Mouse (Mus musculus): Measurements from ENCODE around the gene Mettl17.
"Not testable (repeated sequence)": the region's sequence is repeated elsewhere in the genome, so short reads cannot be mapped to it uniquely, and the experiment has no call there.

Gene Mettl17

GRCm38 (mm10) chr14:51884598-51885331, at the start of gene Mettl17:
TSS of gene Mettl17 (plus strand) at chr14:51884842.
- DNase-seq (ENCODE audit: low read depth, low spot score): peak; percentile 98

GRCm38 (mm10) chr14:51838480-51838879, 46.2 kb upstream of the Mettl17 start:
- peak; percentile 45 for DNase-seq (ENCODE audit: low read depth, low spot score)

GRCm38 (mm10) chr14:51842250-51842649, 42.4 kb upstream of the Mettl17 start:
- DNase-seq (ENCODE audit: low read depth, low spot score): no peak

GRCm38 (mm10) chr14:51842781-51843180, 41.9 kb upstream of the Mettl17 start:
- DNase-seq (ENCODE audit: low read depth, low spot score): no peak

- no peak for DNase-seq (ENCODE audit: low read depth, low spot score)
These were observed 40.8 kb upstream of the Mettl17 start for GRCm38 (mm10) chr14:51843882-51844281.

GRCm38 (mm10) chr14:51846566-51846965, 38.1 kb upstream of the Mettl17 start:
- DNase-seq (ENCODE audit: low read depth, low spot score): no peak

GRCm38 (mm10) chr14:51851006-51851405, 33.6 kb upstream of the Mettl17 start:
- DNase-seq (ENCODE audit: low read depth, low spot score): not testable (repeated sequence)

- no peak for DNase-seq (ENCODE audit: low read depth, low spot score)
These were observed 31.2 kb upstream of the Mettl17 start, which contains the start of gene Ear6 for GRCm38 (mm10) chr14:51853399-51853798. TSS of gene Ear6 (plus strand) at chr14:51853699.

GRCm38 (mm10) chr14:51855280-51855679, 29.4 kb upstream of the Mettl17 start:
- not testable (repeated sequence) for DNase-seq (ENCODE audit: low read depth, low spot score)

GRCm38 (mm10) chr14:51863603-51864002, 21.0 kb upstream of the Mettl17 start:
- not testable (repeated sequence) for DNase-seq (ENCODE audit: low read depth, low spot score)

GRCm38 (mm10) chr14:51870756-51871155, 13.9 kb upstream of the Mettl17 start:
- DNase-seq (ENCODE audit: low read depth, low spot score): no peak

GRCm38 (mm10) chr14:51871741-51872140, 12.9 kb upstream of the Mettl17 start:
- DNase-seq (ENCODE audit: low read depth, low spot score): no peak

GRCm38 (mm10) chr14:51877517-51877916, 7.1 kb upstream of the Mettl17 start:
- no peak for DNase-seq (ENCODE audit: low read depth, low spot score)

GRCm38 (mm10) chr14:51883527-51884030, 1.1 kb upstream of the Mettl17 start:
- DNase-seq (ENCODE audit: low read depth, low spot score): peak; percentile 92

GRCm38 (mm10) chr14:51884031-51884544, 554 bp upstream of the Mettl17 start:
- DNase-seq (ENCODE audit: low read depth, low spot score): no peak

GRCm38 (mm10) chr14:51886051-51886450, 1.4 kb downstream of the Mettl17 start:
- DNase-seq (ENCODE audit: low read depth, low spot score): peak; percentile 53

- peak; percentile 0 for DNase-seq (ENCODE audit: low read depth, low spot score)
These were observed 5.2 kb downstream of the Mettl17 start for GRCm38 (mm10) chr14:51889833-51890232.

GRCm38 (mm10) chr14:51892191-51892939, 7.7 kb downstream of the Mettl17 start, which contains the start of gene Slc39a2:
TSS of gene Slc39a2 (plus strand) at chr14:51892889.
- DNase-seq (ENCODE audit: low read depth, low spot score): peak; percentile 63

GRCm38 (mm10) chr14:51893094-51893794, 8.6 kb downstream of the Mettl17 start:
- peak; percentile 57 for DNase-seq (ENCODE audit: low read depth, low spot score)

GRCm38 (mm10) chr14:51893809-51894208, 9.2 kb downstream of the Mettl17 start:
- peak; percentile 2 for DNase-seq (ENCODE audit: low read depth, low spot score)

- DNase-seq (ENCODE audit: low read depth, low spot score): no peak
These were observed 10.4 kb downstream of the Mettl17 start for GRCm38 (mm10) chr14:51895071-51895470.

- no peak for DNase-seq (ENCODE audit: low read depth, low spot score)
These were observed 11.4 kb downstream of the Mettl17 start for GRCm38 (mm10) chr14:51896019-51896418.

Measured in ZHBTc4 (cell line).